Mouse (Mus musculus) layer of hippocampus, adult 9-10 months (tissue): ENCODE measurements around the gene Syt12.

Experiments used
- DNase-seq: peaks from one replicate; pipeline ENCODE4 v3.0.0; 2022; ENCODE audit warnings: low spot score

Syt12 gene

DNA sequence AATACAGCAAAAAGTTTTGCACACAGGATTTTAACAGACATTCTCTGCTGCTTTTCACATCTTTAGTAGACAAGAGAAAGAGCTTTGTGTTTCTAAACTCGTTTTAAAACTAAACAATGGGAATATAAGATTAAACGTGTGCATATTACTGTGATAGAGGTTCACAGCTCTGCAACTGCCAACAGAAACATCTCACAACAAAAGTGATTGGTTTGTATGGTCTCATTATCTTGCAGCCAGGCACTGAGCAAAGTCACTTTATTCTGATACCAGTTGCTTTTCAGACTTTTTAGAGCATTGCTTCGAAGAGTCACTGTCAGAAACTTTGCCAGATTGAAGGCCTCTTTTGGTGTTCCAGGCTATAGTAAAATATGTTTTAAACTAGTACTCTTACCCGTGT, 78.3 kb downstream of the Syt12 start:
- no peak for DNase-seq

DNA sequence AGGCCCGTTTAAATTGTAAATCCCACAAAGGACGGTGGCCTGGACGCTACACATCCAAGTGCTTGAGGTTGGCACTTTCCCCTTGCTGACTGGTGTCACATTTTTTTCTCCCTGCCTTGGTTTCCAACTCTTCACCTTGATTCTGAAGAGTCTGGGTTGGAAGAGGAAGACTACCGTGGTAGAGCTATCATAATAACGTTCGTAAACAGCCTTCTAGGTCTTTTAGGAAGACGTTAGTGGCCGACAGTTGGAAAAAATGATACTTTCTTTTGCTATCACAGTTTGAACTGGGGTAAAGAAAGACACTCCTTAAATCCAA, 78.7 kb downstream of the Syt12 start:
- no peak for DNase-seq

DNA sequence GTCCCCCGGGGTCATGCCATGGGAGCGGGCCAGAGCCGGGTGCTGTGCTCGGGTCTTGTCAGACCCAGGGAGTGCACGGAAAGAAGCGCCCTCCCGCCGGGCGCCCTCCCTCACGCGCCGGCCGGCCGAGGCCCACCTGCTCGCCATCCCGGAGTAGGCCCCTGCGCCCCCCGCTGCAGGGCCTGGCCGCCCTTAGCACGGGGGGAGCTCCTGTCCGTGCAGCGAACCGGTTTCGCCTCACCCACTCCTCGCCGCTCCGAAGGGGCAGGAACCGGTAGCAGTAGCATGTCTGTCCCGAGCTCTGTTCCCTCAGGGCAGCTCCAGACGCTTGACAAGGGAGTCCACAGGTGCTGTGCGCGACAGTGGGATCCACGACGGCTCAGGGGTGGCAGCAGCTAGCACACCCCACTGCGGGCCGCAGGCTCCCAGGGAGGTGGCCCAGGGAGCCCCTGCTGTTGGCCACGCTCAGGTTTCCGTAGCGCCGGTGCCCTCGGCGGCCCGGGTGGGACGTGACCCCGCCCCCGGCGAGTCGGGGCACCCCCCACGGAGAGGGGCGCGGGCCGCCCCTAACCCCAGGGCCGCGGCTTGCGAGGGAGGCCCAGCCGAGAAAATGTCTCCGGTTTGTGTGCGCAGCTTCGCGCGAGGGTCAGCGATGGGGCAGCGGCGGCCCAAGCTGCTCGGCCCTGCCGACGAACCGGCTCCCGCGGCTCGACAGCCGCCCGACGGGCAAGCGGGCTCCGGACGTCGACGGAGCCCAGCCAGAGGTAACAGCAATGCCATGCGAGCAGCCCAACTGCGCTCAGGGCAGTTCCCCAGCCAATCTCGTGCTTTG, 79.2 kb downstream of the Syt12 start, which contains the start of gene Kdm2a:
TSS of gene Kdm2a (minus strand) at position 488 of the 832 bp plus-strand sequence.
- DNase-seq = no peak

DNA sequence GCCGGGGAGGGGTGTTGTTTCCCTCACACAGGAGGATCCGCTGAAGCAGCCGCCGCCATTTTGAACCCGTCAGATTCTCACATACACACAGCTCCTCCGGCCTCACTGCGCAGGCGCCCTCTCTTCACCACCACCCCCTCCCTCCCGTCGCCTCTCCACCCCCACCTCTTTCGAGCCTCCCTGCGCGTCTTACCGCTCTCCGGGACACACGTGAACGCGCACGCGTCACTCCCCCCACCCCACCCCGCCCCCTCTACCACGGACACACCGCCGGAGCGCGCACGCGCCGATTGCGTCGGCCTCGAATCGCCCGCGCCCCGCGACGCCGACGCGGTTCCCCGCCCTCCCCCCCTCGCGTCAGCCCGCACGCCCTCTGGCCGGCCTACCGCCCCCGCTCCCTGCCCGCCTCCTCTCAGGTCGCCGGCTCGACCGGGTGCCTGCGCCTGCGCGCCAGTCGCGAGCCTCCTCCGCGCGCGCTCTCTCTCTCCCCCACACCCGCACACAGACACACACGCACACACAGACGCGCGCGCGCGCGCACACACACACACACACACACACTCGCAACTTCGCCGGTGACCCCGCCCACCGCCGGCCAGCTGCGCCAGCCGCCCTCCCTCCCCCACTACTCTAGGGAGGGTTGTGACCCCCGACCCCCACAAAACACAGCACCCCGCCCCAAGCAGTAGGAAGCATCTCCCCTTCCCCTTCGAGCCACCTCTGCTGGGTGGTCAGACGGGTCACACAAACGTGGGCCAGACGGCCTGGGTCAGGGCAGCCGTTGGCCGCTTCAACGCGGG, 80.0 kb downstream of the Syt12 start:
- DNase-seq = peak; percentile 88

DNA sequence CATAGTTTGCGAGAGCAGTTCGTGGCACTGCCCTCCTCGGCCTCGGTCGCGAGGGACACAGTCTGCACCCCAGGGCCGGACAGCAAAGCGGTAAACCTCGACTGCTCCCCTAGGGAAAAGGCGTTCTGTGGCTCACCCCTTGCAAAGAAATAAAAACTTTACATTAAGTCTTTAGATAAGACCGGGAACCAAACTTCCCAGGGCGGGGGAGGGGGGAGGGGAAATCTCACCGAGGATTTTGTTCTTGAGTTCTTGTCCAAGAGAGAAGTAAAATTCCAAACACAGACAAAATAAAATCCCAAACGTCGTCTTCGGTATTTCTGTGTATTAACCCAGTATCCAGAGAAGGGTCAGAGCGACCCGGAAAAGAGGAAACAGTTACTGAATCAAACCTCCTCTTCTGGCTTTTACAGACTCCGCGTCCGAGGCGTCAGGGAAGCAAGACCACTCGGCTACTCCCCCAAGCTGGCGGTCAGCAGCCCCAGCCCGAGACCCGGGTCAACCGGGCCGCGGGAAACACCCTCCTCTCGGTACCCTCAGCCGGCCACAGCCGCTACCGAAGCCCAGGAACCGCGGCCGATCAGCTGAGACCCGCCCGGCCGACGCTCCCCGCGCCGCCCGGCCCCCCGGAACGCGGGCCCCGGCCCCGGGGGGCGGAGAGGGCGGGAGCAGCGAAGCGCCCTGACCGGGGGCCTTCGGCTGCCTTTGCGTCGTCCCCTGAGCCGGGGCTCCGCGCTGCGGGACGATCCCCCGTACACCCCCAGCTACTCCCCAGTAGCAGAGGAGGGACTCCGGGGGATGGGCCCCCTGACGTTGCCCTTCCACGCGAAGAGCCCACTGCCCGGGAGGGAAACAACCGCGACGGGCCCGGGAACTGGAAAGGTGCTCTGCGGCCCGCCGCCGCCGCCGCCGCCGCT, 80.9 kb downstream of the Syt12 start:
- DNase-seq = no peak
